Mouse (Mus musculus): Measurements from ENCODE around the gene Tifab.

GRCm38 (mm10) chr13:56209067-56209411, 30.4 kb upstream of the Tifab start:
- TF ChIP-seq CTCF (conservative IDR thresholded peaks at IDR 0.05; ENCODE audit: insufficient read depth, insufficient read length, low read depth, low read length) (no peak), POLR2A (IDR thresholded peaks at IDR 0.05; ENCODE audit: low read depth, low read length) (no peak)

Measured in kidney, adult 2 months (tissue).